Mouse (Mus musculus): ENCODE data around the gene Snrpa1. TPM values are rescaled to one million over a fixed set of nuclear protein-coding genes. Genes with fewer than 3 reads are reported as not detected.
A peak's percentile ranks its signal among the peaks of the same experiment; 100 is the strongest.

The Snrpa1 gene
- polyA plus RNA-seq (2014; fragmentation: Nextera tagmentation; extraction: Ambion mirVana): 271 and 274 TPM in 2 replicates

GRCm38 (mm10) chr7:66058703-66059102, at the start of gene Snrpa1:
Gene Snrpa1 (plus strand): TSS chr7:66059003.
- WGBS: 64% methylated on average over 1 of the region's 1 CpGs
- no peak for DNase-seq (ENCODE audit: low spot score)
- Histone ChIP-seq H3K27me3 (ENCODE audit: control insufficient read depth, insufficient read depth, low read length) (no peaks in the 10 kb centered on the region), H3K36me3 (ENCODE audit: control insufficient read depth, insufficient read depth, low read length) (peaks cover 8% of the 10 kb centered on the region; the same call in 1 of the 2 replicates), H3K4me1 (ENCODE audit: control insufficient read depth, insufficient read depth, low read length) (peaks cover 3% of the 10 kb centered on the region; the same call in 1 of the 2 replicates), H3K27ac (replicated peaks; ENCODE audit: low read depth, low read length) (no peak within 1 kb of the TSS), H3K9me3 (ENCODE audit: control insufficient read depth, low read length) (no peaks in the 10 kb centered on the region), H3K4me2 (ENCODE audit: low read depth, severe bottlenecking) (peak within 1 kb of the TSS; percentile 69), H3K9ac (ENCODE audit: low read length) (peak within 1 kb of the TSS; percentile 95), H3K4me3 (ENCODE audit: low read depth, low read length) (peak within 1 kb of the TSS; percentile 99)
- ATAC-seq (ENCODE audit: insufficient number of reproducible peaks, low FRiP score, low TSS enrichment, low read depth): no peak

DNA sequence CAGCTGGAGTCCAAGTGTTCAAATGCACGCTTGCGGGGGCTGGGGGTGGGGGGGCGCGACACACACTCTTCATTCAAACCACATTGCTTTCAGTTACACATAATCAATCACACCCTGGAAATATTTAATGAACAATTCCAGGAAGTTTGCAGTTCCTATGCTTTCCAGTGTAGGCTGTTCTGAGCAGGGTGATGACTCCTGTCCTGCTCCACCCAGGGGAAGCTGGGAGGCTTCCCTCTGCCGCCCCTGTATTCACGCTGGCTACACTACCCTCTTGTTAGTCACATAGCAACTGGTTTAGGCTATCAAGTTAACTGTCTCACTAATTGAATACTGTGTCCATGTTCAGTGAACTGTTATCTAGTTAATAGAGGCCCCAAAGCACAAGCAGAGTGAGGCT, 48.3 kb upstream of the Snrpa1 start:
- Histone ChIP-seq H3K27ac (replicated peaks; ENCODE audit: low read depth, low read length) (no peak overlapping the region), H3K4me3 (ENCODE audit: low read depth, low read length) (no peak overlapping the region), H3K36me3 (ENCODE audit: control insufficient read depth, insufficient read depth, low read length) (no peaks in the 10 kb centered on the region), H3K4me1 (ENCODE audit: control insufficient read depth, insufficient read depth, low read length) (peaks cover 6% of the 10 kb centered on the region; the same call in 1 of the 2 replicates), H3K4me2 (ENCODE audit: low read depth, severe bottlenecking) (no peak overlapping the region), H3K9me3 (ENCODE audit: control insufficient read depth, low read length) (no peaks in the 10 kb centered on the region), H3K27me3 (ENCODE audit: control insufficient read depth, insufficient read depth, low read length) (no peaks in the 10 kb centered on the region), H3K9ac (ENCODE audit: low read length) (no peak overlapping the region)
- DNase-seq (ENCODE audit: low spot score) (no peak), ATAC-seq (ENCODE audit: insufficient number of reproducible peaks, low FRiP score, low TSS enrichment, low read depth) (no peak)
- 66% methylated on average over 6 of the region's 6 CpGs for WGBS

- WGBS: 85% methylated on average over 2 of the region's 2 CpGs
- no peaks in the 10 kb centered on the region for H3K9me3 ChIP-seq (ENCODE audit: control insufficient read depth, low read length)
- H3K4me1 ChIP-seq (ENCODE audit: control insufficient read depth, insufficient read depth, low read length): peaks cover 6% of the 10 kb centered on the region
- DNase-seq (ENCODE audit: low spot score) (no peak), ATAC-seq (ENCODE audit: insufficient number of reproducible peaks, low FRiP score, low TSS enrichment, low read depth) (no peak)
- H3K9ac ChIP-seq (ENCODE audit: low read length): no peak overlapping the region
- H3K27ac ChIP-seq (replicated peaks; ENCODE audit: low read depth, low read length): no peak overlapping the region
- H3K4me3 ChIP-seq (ENCODE audit: low read depth, low read length): no peak overlapping the region
- no peak overlapping the region for H3K4me2 ChIP-seq (ENCODE audit: low read depth, severe bottlenecking)
- no peaks in the 10 kb centered on the region for H3K36me3 ChIP-seq (ENCODE audit: control insufficient read depth, insufficient read depth, low read length)
- H3K27me3 ChIP-seq (ENCODE audit: control insufficient read depth, insufficient read depth, low read length): no peaks in the 10 kb centered on the region
These were observed 31.1 kb upstream of the Snrpa1 start for GRCm38 (mm10) chr7:66027747-66028146.

GRCm38 (mm10) chr7:66028766-66029512, 29.9 kb upstream of the Snrpa1 start:
- Histone ChIP-seq H3K4me1 (ENCODE audit: control insufficient read depth, insufficient read depth, low read length) (peaks cover 6% of the 10 kb centered on the region), H3K27ac (replicated peaks; ENCODE audit: low read depth, low read length) (no peak overlapping the region), H3K9me3 (ENCODE audit: control insufficient read depth, low read length) (no peaks in the 10 kb centered on the region), H3K27me3 (ENCODE audit: control insufficient read depth, insufficient read depth, low read length) (no peaks in the 10 kb centered on the region), H3K9ac (ENCODE audit: low read length) (no peak overlapping the region), H3K4me2 (ENCODE audit: low read depth, severe bottlenecking) (no peak overlapping the region), H3K4me3 (ENCODE audit: low read depth, low read length) (no peak overlapping the region), H3K36me3 (ENCODE audit: control insufficient read depth, insufficient read depth, low read length) (no peaks in the 10 kb centered on the region)
- ATAC-seq (ENCODE audit: insufficient number of reproducible peaks, low FRiP score, low TSS enrichment, low read depth) (no peak), DNase-seq (ENCODE audit: low spot score) (peak; percentile 41)
- 18% methylated on average over 6 of the region's 6 CpGs for WGBS

DNA sequence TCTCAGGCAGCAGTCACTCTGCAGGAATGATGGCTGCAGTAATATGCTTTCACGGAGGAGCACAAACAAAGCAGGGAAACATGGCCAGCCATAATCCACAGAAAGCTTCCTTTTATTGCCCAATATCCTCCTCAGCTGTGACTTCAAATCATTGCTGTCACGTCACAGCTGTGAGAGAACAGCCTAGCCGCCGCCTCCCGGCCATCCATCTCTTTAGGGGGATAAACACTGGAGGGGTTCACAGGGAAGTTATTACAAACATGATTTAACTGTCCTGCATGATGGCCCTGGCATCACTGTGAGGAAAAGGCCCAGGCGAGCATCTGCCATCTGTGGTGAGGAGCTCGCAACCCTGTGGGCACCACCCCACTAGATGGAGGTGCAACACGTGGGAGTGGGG, 22.0 kb upstream of the Snrpa1 start:
- Histone ChIP-seq H3K9me3 (ENCODE audit: control insufficient read depth, low read length) (no peaks in the 10 kb centered on the region), H3K4me1 (ENCODE audit: control insufficient read depth, insufficient read depth, low read length) (peaks cover 39% of the 10 kb centered on the region), H3K4me2 (ENCODE audit: low read depth, severe bottlenecking) (no peak overlapping the region), H3K27ac (replicated peaks; ENCODE audit: low read depth, low read length) (no peak overlapping the region), H3K36me3 (ENCODE audit: control insufficient read depth, insufficient read depth, low read length) (no peaks in the 10 kb centered on the region), H3K27me3 (ENCODE audit: control insufficient read depth, insufficient read depth, low read length) (no peaks in the 10 kb centered on the region), H3K4me3 (ENCODE audit: low read depth, low read length) (no peak overlapping the region), H3K9ac (ENCODE audit: low read length) (0 out of 2 replicates have a peak overlapping the region, but pooled peaks have one; percentile 7)
- ATAC-seq (ENCODE audit: insufficient number of reproducible peaks, low FRiP score, low TSS enrichment, low read depth): no peak
- 57% methylated on average over 8 of the region's 8 CpGs for WGBS
- DNase-seq (ENCODE audit: low spot score): no peak

GRCm38 (mm10) chr7:66038261-66038660, 20.5 kb upstream of the Snrpa1 start:
- 0 out of 2 replicates have a peak, but pooled peaks have one; percentile 26 for ATAC-seq (ENCODE audit: insufficient number of reproducible peaks, low FRiP score, low TSS enrichment, low read depth)
- no peak overlapping the region for H3K4me2 ChIP-seq (ENCODE audit: low read depth, severe bottlenecking)
- no peaks in the 10 kb centered on the region for H3K9me3 ChIP-seq (ENCODE audit: control insufficient read depth, low read length)
- no peak overlapping the region for H3K9ac ChIP-seq (ENCODE audit: low read length)
- 39% methylated on average over 3 of the region's 3 CpGs for WGBS
- H3K4me1 ChIP-seq (ENCODE audit: control insufficient read depth, insufficient read depth, low read length): peaks cover 41% of the 10 kb centered on the region
- no peak overlapping the region for H3K27ac ChIP-seq (replicated peaks; ENCODE audit: low read depth, low read length)
- H3K27me3 ChIP-seq (ENCODE audit: control insufficient read depth, insufficient read depth, low read length): no peaks in the 10 kb centered on the region
- no peak overlapping the region for H3K4me3 ChIP-seq (ENCODE audit: low read depth, low read length)
- H3K36me3 ChIP-seq (ENCODE audit: control insufficient read depth, insufficient read depth, low read length): no peaks in the 10 kb centered on the region
- peak; percentile 56 for DNase-seq (ENCODE audit: low spot score)

- peak overlapping the region; percentile 78; the same call in 1 of the 2 replicates for H3K27ac ChIP-seq (replicated peaks; ENCODE audit: low read depth, low read length)
- ATAC-seq (ENCODE audit: insufficient number of reproducible peaks, low FRiP score, low TSS enrichment, low read depth): no peak
These were observed 20.1 kb upstream of the Snrpa1 start for GRCm38 (mm10) chr7:66038730-66039129.

DNA sequence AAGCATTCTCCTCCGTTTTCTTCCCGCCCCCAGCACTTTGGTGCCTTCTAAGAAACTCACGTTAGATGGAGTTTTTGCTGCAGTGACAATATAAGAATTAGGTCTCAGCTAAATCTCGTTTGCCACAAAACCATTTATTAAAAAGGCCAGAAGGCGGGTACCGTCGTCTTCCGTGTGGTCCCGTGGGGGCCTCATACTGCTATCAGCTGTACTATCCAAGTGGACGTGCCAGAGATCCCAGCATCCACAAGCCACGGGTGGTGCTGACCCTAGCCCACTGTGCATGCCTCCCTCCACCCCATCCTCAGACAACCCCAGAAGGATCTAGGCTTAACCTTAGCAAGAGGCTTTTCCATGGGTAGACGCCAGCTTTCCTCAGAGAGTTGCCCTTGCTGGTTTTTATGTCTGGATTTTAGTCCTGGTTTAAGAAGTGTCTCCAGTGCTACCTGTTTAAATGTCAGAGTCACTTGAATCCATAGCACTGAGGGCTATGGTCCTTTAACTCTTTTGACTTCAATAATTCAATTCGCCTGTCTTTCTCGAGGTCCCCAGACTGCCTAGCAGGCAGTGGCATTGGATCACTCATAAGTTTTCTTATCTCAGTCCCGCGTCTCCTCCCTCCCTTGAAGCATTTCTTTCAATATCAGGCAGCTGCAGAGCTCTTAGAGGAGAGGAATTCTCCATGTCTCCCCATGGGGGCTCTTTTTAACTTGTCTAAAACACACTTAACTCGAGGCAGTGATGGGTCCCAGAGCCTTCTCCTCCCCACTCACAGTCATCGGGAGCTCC, 18.6 kb upstream of the Snrpa1 start:
- no peak overlapping the region for H3K9ac ChIP-seq (ENCODE audit: low read length)
- no peaks in the 10 kb centered on the region for H3K27me3 ChIP-seq (ENCODE audit: control insufficient read depth, insufficient read depth, low read length)
- H3K4me2 ChIP-seq (ENCODE audit: low read depth, severe bottlenecking): peak overlapping the region; percentile 26
- no peak for ATAC-seq (ENCODE audit: insufficient number of reproducible peaks, low FRiP score, low TSS enrichment, low read depth)
- H3K36me3 ChIP-seq (ENCODE audit: control insufficient read depth, insufficient read depth, low read length): no peaks in the 10 kb centered on the region
- peak overlapping the region; percentile 78; the same call in 1 of the 2 replicates for H3K27ac ChIP-seq (replicated peaks; ENCODE audit: low read depth, low read length)
- no peak overlapping the region for H3K4me3 ChIP-seq (ENCODE audit: low read depth, low read length)
- H3K4me1 ChIP-seq (ENCODE audit: control insufficient read depth, insufficient read depth, low read length): peaks cover 55% of the 10 kb centered on the region
- no peaks in the 10 kb centered on the region for H3K9me3 ChIP-seq (ENCODE audit: control insufficient read depth, low read length)
- WGBS: 73% methylated on average over 18 of the region's 18 CpGs
- DNase-seq (ENCODE audit: low spot score): no peak

More at GRCm38 (mm10) chr7:66038730-66039129, 20.1 kb upstream of the Snrpa1 start:
- peak; percentile 38 for DNase-seq (ENCODE audit: low spot score)
- no peaks in the 10 kb centered on the region for H3K36me3 ChIP-seq (ENCODE audit: control insufficient read depth, insufficient read depth, low read length)
- no peaks in the 10 kb centered on the region for H3K9me3 ChIP-seq (ENCODE audit: control insufficient read depth, low read length)
- H3K27me3 ChIP-seq (ENCODE audit: control insufficient read depth, insufficient read depth, low read length): no peaks in the 10 kb centered on the region
- H3K4me1 ChIP-seq (ENCODE audit: control insufficient read depth, insufficient read depth, low read length): peaks cover 46% of the 10 kb centered on the region
- 45% methylated on average over 11 of the region's 11 CpGs for WGBS
- no peak overlapping the region for H3K4me3 ChIP-seq (ENCODE audit: low read depth, low read length)
- H3K4me2 ChIP-seq (ENCODE audit: low read depth, severe bottlenecking): no peak overlapping the region
- no peak overlapping the region for H3K9ac ChIP-seq (ENCODE audit: low read length)

Data from limb, embryonic 11.5 days (tissue).